Mouse (Mus musculus) heart, postnatal 0 days (tissue): ENCODE results near the gene Relb. TPM values are rescaled to one million over a fixed set of nuclear protein-coding genes. Genes with fewer than 3 reads are reported as not detected.
A peak's percentile ranks its signal among the peaks of the same experiment; 100 is the strongest.

Source experiments
- ATAC-seq: fragments of 200-750 bp; cut with Nextera tagmentation; 2 replicates; pipeline ENCODE4 v1.8.0; 2017; ENCODE audit warnings: low read depth, moderate number of reproducible peaks, moderate library complexity; ENCODE audit not compliant: insufficient read depth
- DNase-seq: peaks from one replicate; pipeline ENCODE4 v3.0.0-alpha.2; 2016; ENCODE audit warnings: low spot score
- H3K27ac ChIP-seq: fragments of 300-500 bp; sonication (generic); 2 replicates; pipeline ENCODE4 v1.5.1; 2014; ENCODE audit warnings: low read depth, mild to moderate bottlenecking
- H3K27me3 ChIP-seq: fragments of 300-500 bp; sonication (generic); 2 replicates; pipeline ENCODE4 v1.6.1; 2014; ENCODE audit warnings: low read length, mixed read lengths; ENCODE audit not compliant: control insufficient read depth, insufficient read depth
- H3K36me3 ChIP-seq: fragments of 300-500 bp; sonication (generic); replicated peaks from 2 replicates; pipeline ENCODE4 v1.6.1; 2014; ENCODE audit warnings: low read length, mixed read lengths; ENCODE audit not compliant: control insufficient read depth, insufficient read depth
- H3K4me1 ChIP-seq: fragments of 300-500 bp; sonication (generic); 2 replicates; pipeline ENCODE4 v1.6.1; 2014; ENCODE audit warnings: antibody characterized with exemption; ENCODE audit not compliant: control insufficient read depth, insufficient read depth
- H3K4me2 ChIP-seq: fragments of 300-500 bp; sonication (generic); 2 replicates; pipeline ENCODE4 v1.6.1; 2014; ENCODE audit warnings: low read depth, mild to moderate bottlenecking, low read length, moderate library complexity
- H3K4me3 ChIP-seq: fragments of 300-500 bp; sonication (generic); 2 replicates; pipeline ENCODE4 v1.5.1; 2014; ENCODE audit warnings: low read depth, low read length
- H3K9ac ChIP-seq: fragments of 300-500 bp; sonication (generic); replicated peaks from 2 replicates; pipeline ENCODE4 v1.6.1; 2014; ENCODE audit warnings: low read depth, low read length, mixed read lengths
- H3K9me3 ChIP-seq: fragments of 300-500 bp; sonication (generic); replicated peaks from 2 replicates; pipeline ENCODE4 v1.6.1; 2016; ENCODE audit warnings: low read length; ENCODE audit not compliant: control insufficient read depth
- CTCF ChIP-seq: IDR thresholded peaks from 2 replicates; pipeline ENCODE4 v1.5.1; 2016; ENCODE audit warnings: antibody characterized with exemption, control low read depth, low read depth
- EP300 ChIP-seq: IDR thresholded peaks from 2 replicates; pipeline ENCODE4 v1.6.1; 2016; ENCODE audit warnings: antibody characterized with exemption, low read depth
- WGBS: fragments of 180-500 bp; shearing (Covaris S2); extraction: QIAGEN DNeasy Blood & Tissue Kit; methylation state at CpG from one replicate; pipeline ENCODE4 v1.1.7; 2014; 5-methylcytosine and 5-hydroxymethylcytosine counted together
- polyA plus RNA-seq: library from polyadenylated mRNA; unstranded; fragments of >200 nt; fragmentation: Nextera tagmentation; extraction: Ambion mirVana; gene quantifications from 2 replicates; pipeline ENCODE4 v1.2.1, GENCODE M21; 2015
- total RNA-seq: library from RNA; depleted of rRNA; stranded (reverse); fragments of >200 nt; gene quantifications from 2 replicates; pipeline ENCODE4 v1.2.3, GENCODE M21; 2014; ENCODE audit warnings: low replicate concordance

Gene Relb
- total and polyA plus RNA-seq, 2 experiments from 2014 or later = 6.5 to 9.0 TPM

- TF ChIP-seq CTCF (no peak), EP300 (no peak)
- Histone ChIP-seq H3K9ac (no peak overlapping the region), H3K27ac (no peak overlapping the region), H3K27me3 (peaks cover 20% of the 10 kb centered on the region), H3K4me3 (no peak overlapping the region), H3K4me1 (peaks cover 13% of the 10 kb centered on the region), H3K4me2 (peak overlapping the region; percentile 65; the same call in 1 of the 2 replicates), H3K36me3 (peaks cover 27% of the 10 kb centered on the region), H3K9me3 (no peaks in the 10 kb centered on the region)
- 63% methylated on average over 4 of the region's 4 CpGs for WGBS
- DNase-seq = no peak
- ATAC-seq = no peak
Observed at GRCm38 (mm10) chr7:19578436-19578835, 50.8 kb downstream of the Relb start.

GRCm38 (mm10) chr7:19577877-19578414 lies 51.3 kb downstream of the Relb start:
- no peak for ATAC-seq
- peak overlapping the region; percentile 65 for H3K4me2 ChIP-seq
- DNase-seq = no peak
- no peak for TF ChIP-seq EP300
- no peak for TF ChIP-seq CTCF
- H3K27ac ChIP-seq = no peak overlapping the region
- H3K36me3 ChIP-seq = peaks cover 25% of the 10 kb centered on the region; the same call in 1 of the 2 replicates
- H3K4me1 ChIP-seq = peaks cover 13% of the 10 kb centered on the region
- H3K9ac ChIP-seq = no peak overlapping the region
- WGBS = 15% methylated on average over 10 of the region's 10 CpGs
- peaks cover 20% of the 10 kb centered on the region for H3K27me3 ChIP-seq
- peak overlapping the region; percentile 43 for H3K4me3 ChIP-seq
- H3K9me3 ChIP-seq = no peaks in the 10 kb centered on the region

GRCm38 (mm10) chr7:19577141-19577852 lies 51.9 kb downstream of the Relb start, which contains the start of the genes Zfp296 and Gemin7:
Gene Zfp296, plus strand, starts transcription at chr7:19577287.
Gene Gemin7, minus strand, starts transcription at chr7:19577595.
- peak within 1 kb of the TSS; percentile 43 for H3K4me3 ChIP-seq
- DNase-seq (no peak), ATAC-seq (no peak)
- peaks cover 20% of the 10 kb centered on the region for H3K27me3 ChIP-seq
- H3K9me3 ChIP-seq = no peaks in the 10 kb centered on the region
- no peak within 1 kb of the TSS for H3K27ac ChIP-seq
- WGBS = under 1% methylated on average over 56 of the region's 56 CpGs
- H3K9ac ChIP-seq = no peak within 1 kb of the TSS; the same call in 1 of the 2 replicates
- peak within 1 kb of the TSS; percentile 65 for H3K4me2 ChIP-seq
- peaks cover 16% of the 10 kb centered on the region for H3K4me1 ChIP-seq
- TF ChIP-seq CTCF (no peak), EP300 (no peak)
- H3K36me3 ChIP-seq = peaks cover 23% of the 10 kb centered on the region; the same call in 1 of the 2 replicates

- peaks cover 20% of the 10 kb centered on the region for H3K27me3 ChIP-seq
- ATAC-seq (no peak), DNase-seq (no peak)
- no peak for TF ChIP-seq CTCF
- WGBS = 52% methylated on average over 3 of the region's 3 CpGs
- peaks cover 20% of the 10 kb centered on the region for H3K4me1 ChIP-seq
- H3K36me3 ChIP-seq = peaks cover 7% of the 10 kb centered on the region; the same call in 1 of the 2 replicates
- no peak overlapping the region for H3K4me2 ChIP-seq
- H3K4me3 ChIP-seq = no peak overlapping the region
- no peaks in the 10 kb centered on the region for H3K9me3 ChIP-seq
- H3K27ac ChIP-seq = no peak overlapping the region
- no peak overlapping the region for H3K9ac ChIP-seq
Observed at GRCm38 (mm10) chr7:19575559-19575958, 53.7 kb downstream of the Relb start.

- peak overlapping the region; percentile 73 for H3K4me2 ChIP-seq
- H3K36me3 ChIP-seq = peaks cover 6% of the 10 kb centered on the region
- peak overlapping the region; percentile 76 for H3K4me3 ChIP-seq
- peak overlapping the region; percentile 84 for H3K9ac ChIP-seq
- peaks cover 20% of the 10 kb centered on the region for H3K27me3 ChIP-seq
- no peak for TF ChIP-seq EP300
- no peak for TF ChIP-seq CTCF
- H3K9me3 ChIP-seq = no peaks in the 10 kb centered on the region
- peak overlapping the region; percentile 88 for H3K27ac ChIP-seq
- DNase-seq = no peak
- WGBS = 18% methylated on average over 16 of the region's 16 CpGs
- H3K4me1 ChIP-seq = peaks cover 20% of the 10 kb centered on the region
- ATAC-seq = no peak
Observed at GRCm38 (mm10) chr7:19573776-19574140, 55.5 kb downstream of the Relb start.
